Mouse (Mus musculus) ovary, postnatal 14 days (tissue): ENCODE measurements around the gene Dusp16.
"Not testable (repeated sequence)": the region's sequence is repeated elsewhere in the genome, so short reads cannot be mapped to it uniquely, and the experiment has no call there.

Experiments
- DNase-seq: peaks from one replicate; pipeline ENCODE4 v3.0.0; 2022; ENCODE audit warnings: low spot score

Gene Dusp16

DNA sequence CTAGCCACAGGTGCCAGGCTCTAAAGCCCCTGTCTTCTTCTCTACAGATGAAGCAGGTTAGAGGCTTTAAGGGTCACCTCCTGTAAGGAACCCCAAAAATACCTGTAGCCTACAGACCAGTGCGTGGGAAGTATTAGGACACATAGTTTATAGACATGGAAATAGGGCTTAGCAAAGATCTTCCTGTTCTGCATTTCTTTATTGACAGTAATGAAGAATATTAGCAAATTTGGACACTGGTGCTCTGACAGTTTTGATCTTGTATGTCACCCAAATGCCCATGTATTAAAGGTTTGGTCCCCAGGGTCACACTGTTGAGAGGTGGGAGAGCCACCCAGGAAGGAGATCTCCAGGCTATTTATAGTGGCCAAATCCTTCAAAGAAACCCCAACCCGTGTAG, 95.9 kb downstream of the Dusp16 start:
- no peak for DNase-seq

- peak; percentile 58 for DNase-seq
These were observed 96.3 kb downstream of the Dusp16 start for GRCm38 (mm10) chr6:134696146-134696545.

DNA sequence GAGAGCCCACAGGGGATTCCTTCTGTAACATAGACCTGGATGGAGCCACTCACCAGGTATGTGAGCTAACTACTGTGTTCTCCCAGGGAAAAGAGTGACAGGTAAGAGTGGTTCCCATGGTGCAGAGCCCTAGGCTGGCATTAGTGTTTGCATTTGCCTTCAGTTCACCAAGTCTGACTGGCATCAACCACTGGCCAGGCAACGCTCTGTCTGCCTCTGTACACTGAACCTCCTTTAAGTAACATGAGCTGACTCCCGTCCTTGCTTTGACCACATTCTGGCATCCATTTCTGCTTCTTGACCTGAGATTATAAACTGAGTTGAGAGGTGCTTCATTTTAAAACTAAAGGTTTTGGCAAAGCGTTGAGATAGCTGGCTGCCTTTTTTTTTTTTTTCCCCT, 96.8 kb downstream of the Dusp16 start:
- DNase-seq = no peak

DNA sequence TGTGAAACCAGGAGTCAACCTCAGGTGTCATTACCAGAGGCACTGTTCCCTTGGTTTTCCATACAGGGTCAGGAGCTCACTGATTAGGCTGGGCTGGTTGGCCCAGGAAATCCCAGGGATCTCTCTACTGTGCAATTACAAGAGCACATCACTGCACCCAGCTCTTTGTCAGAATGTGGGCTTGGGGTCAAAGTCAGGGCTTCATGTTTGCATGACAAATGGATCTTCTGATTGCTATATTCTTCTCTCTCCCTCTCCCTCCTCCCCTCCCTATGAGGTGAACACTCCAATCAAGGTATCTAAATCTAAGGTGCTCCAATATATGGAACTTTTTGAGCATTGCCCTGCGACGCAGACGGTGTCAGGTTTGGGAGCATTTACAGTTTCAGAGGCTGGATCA, 97.4 kb downstream of the Dusp16 start:
- no peak for DNase-seq

DNA sequence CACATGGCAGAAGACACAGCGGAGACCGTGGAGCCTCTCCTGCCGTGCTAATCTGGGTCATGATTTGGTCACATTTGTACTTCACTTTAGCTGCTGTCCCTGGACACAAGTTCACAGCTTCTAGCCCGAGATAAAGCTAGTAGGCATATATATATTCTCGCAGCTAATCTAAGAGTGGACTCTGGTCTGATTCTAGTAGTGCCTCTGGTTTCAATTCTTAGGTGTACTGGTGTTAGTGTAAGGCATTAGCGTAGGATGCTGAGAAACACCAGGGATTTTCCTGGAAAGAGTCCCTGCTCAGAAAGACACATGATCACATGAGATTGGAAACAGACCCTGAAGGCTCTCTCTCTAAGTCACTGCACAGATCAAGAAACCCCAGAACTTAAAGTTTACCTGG, 97.9 kb downstream of the Dusp16 start:
- no peak for DNase-seq

DNA sequence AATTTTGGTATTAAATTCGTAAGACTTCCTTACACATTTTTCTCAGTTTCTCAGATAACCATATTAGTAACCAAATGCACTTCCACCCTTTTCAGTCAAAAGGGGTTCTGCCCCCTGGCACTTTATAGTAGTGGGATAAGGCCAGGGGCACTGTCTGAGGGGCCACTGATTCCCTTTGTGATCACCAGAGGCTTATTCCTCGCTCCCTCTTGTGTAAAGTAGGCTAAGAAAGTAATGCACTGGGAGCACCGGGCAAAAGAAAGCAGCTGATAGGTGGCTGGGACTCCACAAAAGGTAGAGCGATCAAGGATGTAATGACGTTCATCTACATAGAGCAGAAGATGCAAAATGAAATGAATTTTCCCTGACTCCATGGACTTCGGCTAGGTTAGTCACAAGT, 106.9 kb downstream of the Dusp16 start:
- DNase-seq = no peak

DNA sequence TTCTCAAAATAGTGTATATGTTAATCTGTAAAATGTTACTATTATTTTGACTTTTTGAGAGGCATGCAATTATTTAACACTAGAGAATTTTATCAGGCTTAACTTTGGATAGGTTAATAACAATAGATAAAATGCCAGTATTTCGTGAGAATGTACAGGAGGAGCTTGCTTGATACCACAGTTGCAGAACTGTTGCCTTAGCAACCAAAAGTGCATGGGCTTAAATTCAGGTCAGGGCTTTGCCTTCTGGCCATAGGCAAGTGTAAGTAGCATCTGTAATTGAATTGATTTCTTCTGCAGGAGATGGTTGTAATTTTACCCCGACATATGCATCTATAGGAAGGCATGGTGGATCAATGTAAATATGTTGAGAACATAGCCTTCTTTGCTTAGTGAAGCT, 107.4 kb downstream of the Dusp16 start:
- no peak for DNase-seq

- no peak for DNase-seq
These were observed 108.0 kb downstream of the Dusp16 start for GRCm38 (mm10) chr6:134684354-134684915.

DNA sequence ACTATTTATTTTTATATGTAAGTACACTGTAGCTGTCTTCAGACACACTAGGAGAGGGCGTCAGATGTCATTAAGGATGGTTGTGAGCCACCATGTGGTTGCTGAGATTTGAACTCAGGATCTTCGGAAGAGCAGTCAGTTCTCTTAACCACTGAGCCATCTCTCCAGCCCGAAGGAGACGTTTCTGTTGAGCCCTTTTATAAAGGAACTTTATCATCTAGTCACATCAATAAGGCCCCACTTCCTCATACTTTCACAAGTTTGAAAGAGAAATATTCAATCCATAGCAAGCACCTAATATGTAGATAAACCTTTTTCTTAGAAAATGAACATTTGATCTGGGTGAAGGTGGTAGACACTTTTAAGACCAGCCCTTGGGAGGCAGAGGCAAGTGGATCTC, 113.1 kb downstream of the Dusp16 start:
- DNase-seq = not testable (repeated sequence)

DNA sequence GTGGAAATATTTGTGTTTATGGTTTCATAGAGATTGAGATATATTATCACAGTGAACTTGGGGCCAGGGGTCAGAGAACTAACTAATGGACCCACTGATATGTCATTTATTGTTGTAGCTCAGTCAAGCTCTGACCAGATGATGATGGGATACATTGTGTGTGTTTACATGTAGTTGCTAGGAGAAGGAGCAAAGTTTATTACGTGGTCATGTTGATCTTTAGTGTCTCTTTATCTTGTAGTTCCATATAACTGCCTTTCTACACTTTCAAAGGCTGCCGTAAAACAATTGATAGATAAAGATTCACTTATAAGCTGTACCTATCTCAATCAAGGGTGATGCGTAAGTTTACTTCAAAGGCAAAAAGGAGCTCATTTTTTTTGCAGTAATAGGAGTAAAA, 114.4 kb downstream of the Dusp16 start:
- DNase-seq = no peak

DNA sequence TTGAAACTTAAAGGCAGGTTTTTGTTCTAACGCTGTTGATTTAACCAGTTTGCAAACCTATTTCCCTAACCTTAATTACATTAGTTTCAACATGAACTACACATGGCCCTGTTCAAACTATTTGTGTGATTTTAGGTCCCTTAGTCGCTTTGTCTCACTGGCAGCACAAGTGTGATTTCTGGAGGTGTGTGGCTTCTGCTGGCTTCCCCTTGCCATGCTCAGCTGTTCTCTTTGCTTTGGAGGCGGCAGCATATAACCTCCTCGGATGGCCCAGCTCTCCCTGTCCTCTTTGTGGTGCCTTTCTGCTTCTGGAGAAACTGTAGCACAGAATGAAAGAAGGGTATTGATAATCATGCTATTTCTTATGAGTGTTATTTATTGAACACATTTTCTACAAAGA, 114.9 kb downstream of the Dusp16 start:
- no peak for DNase-seq

DNA sequence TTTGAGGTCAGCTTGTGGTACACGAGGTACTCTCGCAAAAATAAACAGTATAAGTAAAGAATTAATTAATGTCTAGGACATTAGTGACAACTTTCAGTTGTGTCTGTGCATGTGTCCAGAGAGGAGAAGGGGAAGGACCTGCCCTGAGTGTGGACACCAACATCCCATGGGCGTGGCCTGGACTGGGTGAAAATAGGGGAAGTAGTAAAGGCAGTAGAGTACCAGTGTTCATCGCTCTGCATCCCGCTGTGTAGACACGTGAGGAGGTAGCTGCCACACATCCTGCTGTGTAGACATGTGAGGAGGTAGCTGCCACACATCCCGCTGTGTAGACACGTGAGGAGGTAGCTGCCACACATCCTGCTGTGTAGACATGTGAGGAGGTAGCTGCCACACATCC, 118.7 kb downstream of the Dusp16 start:
- not testable (repeated sequence) for DNase-seq

DNA sequence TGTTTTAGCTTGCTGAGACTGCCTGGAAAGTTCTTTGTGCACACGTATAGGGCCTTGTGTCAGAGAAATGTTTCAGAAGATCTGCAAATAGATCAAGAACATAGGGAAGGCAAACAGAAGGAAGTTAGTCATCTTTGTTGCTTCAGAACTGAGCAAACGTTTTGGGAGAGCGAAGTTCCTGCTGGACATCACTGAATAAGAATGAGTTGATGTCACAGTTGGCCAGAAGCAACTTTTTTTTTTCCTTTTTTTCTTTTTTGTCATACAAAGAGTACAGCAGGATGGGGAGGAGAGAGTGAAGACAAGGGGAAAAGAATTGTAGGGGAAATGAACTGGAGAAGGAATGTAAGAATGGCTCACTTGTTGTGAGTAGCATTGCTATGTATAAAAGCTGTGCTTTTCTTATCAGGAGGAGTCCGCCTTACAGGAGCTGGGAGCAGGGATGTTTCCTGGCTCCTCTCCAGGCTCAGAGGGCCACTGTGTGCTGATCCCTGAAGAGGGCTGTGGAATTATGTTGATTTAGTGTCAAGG, 121.5 kb downstream of the Dusp16 start:
- peak; percentile 29 for DNase-seq

GRCm38 (mm10) chr6:134669179-134669865, 123.1 kb downstream of the Dusp16 start:
- DNase-seq = no peak

- no peak for DNase-seq
These were observed 123.9 kb downstream of the Dusp16 start for GRCm38 (mm10) chr6:134668519-134668918.

DNA sequence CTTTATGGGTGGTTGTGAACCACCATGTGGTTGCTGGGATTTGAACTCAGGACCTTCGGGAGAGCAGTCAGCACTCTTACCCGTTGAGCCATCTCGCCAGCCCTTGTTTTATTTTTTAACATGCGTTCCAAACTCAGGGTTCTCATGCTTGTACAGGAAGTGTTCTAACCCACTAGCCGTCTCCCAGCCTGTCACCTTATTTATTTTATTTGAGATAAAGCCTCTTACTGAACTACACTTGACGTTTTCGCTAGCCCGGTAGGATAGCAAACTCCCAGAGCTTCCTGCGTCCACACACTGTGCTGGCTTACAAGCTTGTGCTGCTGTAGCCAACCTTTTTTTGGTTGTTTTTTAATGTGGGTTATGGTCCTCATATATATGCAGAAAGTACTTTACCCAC, 126.6 kb downstream of the Dusp16 start:
- no peak for DNase-seq
